ENCODE assay signal across 30 mouse cellular contexts in genomic region chr6:41266140-41266539, GRCm38 (mm10). TPM values are rescaled to one million over a fixed set of nuclear protein-coding genes. Genes with fewer than 3 reads are reported as not detected.
"Had no signal": no experiment of that assay in that cellular context is flagged by ENCODE, and none has a peak within 500 bp of the region (broad histone marks: within the 10 kb centered on the region; RNA-seq: fewer than 3 reads in every experiment).

No protein-coding gene starts in this region.

- H3K36me3 ChIP-seq: kidney, embryonic 15.5 days; limb, embryonic 12.5 days; limb, embryonic 15.5 days; midbrain, embryonic 12.5 days; neural tube, embryonic 13.5 days; stomach, embryonic 15.5 days had no signal

- H3K27me3 ChIP-seq: kidney, embryonic 15.5 days; limb, embryonic 12.5 days; limb, embryonic 15.5 days; midbrain, embryonic 12.5 days; neural tube, embryonic 13.5 days; stomach, embryonic 15.5 days had no signal

- H3K9me3 ChIP-seq: kidney, embryonic 15.5 days; limb, embryonic 15.5 days; midbrain, embryonic 12.5 days; neural tube, embryonic 13.5 days; stomach, embryonic 15.5 days had no signal

- ATAC-seq: liver, postnatal 0 days; lung, postnatal 0 days; midbrain, embryonic 16.5 days had no signal

- H3K9ac ChIP-seq: kidney, embryonic 15.5 days; limb, embryonic 12.5 days; limb, embryonic 15.5 days; liver, embryonic 14.5 days; liver, postnatal 0 days; lung, embryonic 14.5 days; midbrain, embryonic 12.5 days; neural tube, embryonic 13.5 days; stomach, embryonic 15.5 days had no signal

- H3K4me3 ChIP-seq: kidney, embryonic 15.5 days; limb, embryonic 12.5 days; limb, embryonic 15.5 days; midbrain, embryonic 12.5 days; myocyte; neural tube, embryonic 13.5 days; stomach, embryonic 15.5 days had no signal

- H3K4me1 ChIP-seq: kidney, embryonic 15.5 days; limb, embryonic 12.5 days; limb, embryonic 15.5 days; midbrain, embryonic 12.5 days; neural tube, embryonic 13.5 days; stomach, embryonic 15.5 days had no signal

- H3K27ac ChIP-seq: kidney, embryonic 15.5 days; limb, embryonic 12.5 days; limb, embryonic 15.5 days; liver, embryonic 14.5 days; macrophage; midbrain, embryonic 12.5 days; neural tube, embryonic 13.5 days; stomach, embryonic 15.5 days had no signal

- H3K4me2 ChIP-seq: kidney, embryonic 15.5 days; limb, embryonic 12.5 days; limb, embryonic 15.5 days; liver, embryonic 11.5 days; lung, embryonic 14.5 days; midbrain, embryonic 12.5 days; neural tube, embryonic 13.5 days; stomach, embryonic 15.5 days had no signal

- DNase-seq: kidney, adult 8-10 months; kidney, postnatal 10 days; kidney, postnatal 36 days; layer of hippocampus, postnatal 36 days; left cerebral cortex, postnatal 4 days; liver, postnatal 0 days; lung, embryonic 14.5 days; retina, postnatal 1 day; right cerebral cortex, postnatal 25 days; spleen, adult 18-20 months; thymus, adult 18-20 months; thymus, postnatal 36 days had no signal

RNA-seq across cellular contexts. Expression of gene Try4, which starts 35.9 kb away (rescaled TPM):
- total RNA-seq: layer of hippocampus, adult 8-10 months; layer of hippocampus, postnatal 10 days; layer of hippocampus, postnatal 36 days; left cerebral cortex, postnatal 14 days; left cerebral cortex, postnatal 4 days; megakaryocyte, adult 5-6 weeks; monocyte, adult 5-6 weeks; neutrophil, adult 5-6 weeks had no signal
- polyA plus RNA-seq: kidney, embryonic 15.5 days; limb, embryonic 12.5 days; limb, embryonic 15.5 days; liver, embryonic 11.5 days; liver, embryonic 14.5 days; liver, postnatal 0 days; lung, embryonic 14.5 days; lung, postnatal 0 days; macrophage; midbrain, embryonic 12.5 days; midbrain, embryonic 16.5 days; myocyte; neural tube, embryonic 13.5 days had no signal

RNA-seq across cellular contexts. Expression of gene Try5, which starts 50.5 kb away (rescaled TPM):
- total RNA-seq: layer of hippocampus, adult 8-10 months; layer of hippocampus, postnatal 10 days; layer of hippocampus, postnatal 36 days; left cerebral cortex, postnatal 14 days; megakaryocyte, adult 5-6 weeks; monocyte, adult 5-6 weeks; neutrophil, adult 5-6 weeks had no signal
- polyA plus RNA-seq: limb, embryonic 12.5 days; limb, embryonic 15.5 days; liver, embryonic 11.5 days; liver, embryonic 14.5 days; liver, postnatal 0 days; lung, embryonic 14.5 days; lung, postnatal 0 days; macrophage; midbrain, embryonic 12.5 days; midbrain, embryonic 16.5 days; neural tube, embryonic 13.5 days had no signal
